ENCODE assay signal across 6 mouse cellular contexts in the genomic region with DNA sequence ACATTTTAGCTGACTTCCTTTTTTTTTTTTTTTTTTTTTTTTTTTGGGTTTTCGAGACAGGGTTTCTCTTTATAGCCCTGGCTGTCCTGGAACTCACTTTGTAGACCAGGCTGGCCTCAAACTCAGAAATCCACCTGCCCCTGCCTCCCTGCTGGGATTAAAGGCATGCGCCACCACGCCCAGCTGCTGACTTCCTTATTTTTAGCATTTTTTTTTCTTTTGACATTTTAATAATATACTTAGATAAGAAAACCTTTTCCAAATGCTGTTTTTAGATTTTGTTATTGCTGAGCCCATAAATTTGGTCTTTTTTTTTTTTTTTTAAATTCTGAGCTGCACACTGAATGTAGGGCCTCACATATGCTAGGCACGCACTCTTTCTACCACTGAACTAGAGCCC. TPM values are rescaled to one million over a fixed set of nuclear protein-coding genes. Genes with fewer than 3 reads are reported as not detected.
DNase-seq lines count a peak whose midpoint lies in the region; ATAC-seq and TF ChIP-seq lines count a peak whose summit lies in the region.
"Not testable (repeated sequence)": the region's sequence is repeated elsewhere in the genome, so short reads cannot be mapped to it uniquely, and the experiment has no call there.

No protein-coding gene starts in this region.

- H3K4me2 ChIP-seq in CH12.LX (ENCODE audit: insufficient read depth, low read depth, poor library complexity, severe bottlenecking): peak overlapping the region; percentile 73
- H3K4me2 ChIP-seq in heart, embryonic 13.5 days: peak overlapping the region; percentile 35
- H3K4me2 ChIP-seq in liver, embryonic 12.5 days: peak overlapping the region; percentile 80
- H3K4me2 ChIP-seq in liver, embryonic 15.5 days: peak overlapping the region; percentile 72

- not testable (repeated sequence) for H3K27me3 ChIP-seq in CH12.LX (replicated peaks); erythroblast, embryonic 14.5 days (ENCODE audit: control insufficient read depth); heart, embryonic 13.5 days (replicated peaks); liver, embryonic 12.5 days (replicated peaks); liver, embryonic 15.5 days

- peak overlapping the region; percentile 47 for H3K9ac ChIP-seq in CH12.LX (ENCODE audit: insufficient read depth, low read depth)
- H3K9ac ChIP-seq in heart, embryonic 13.5 days; liver, embryonic 15.5 days: not testable (repeated sequence)
- H3K9ac ChIP-seq in liver, embryonic 12.5 days: peak overlapping the region; percentile 41; the same call in 1 of the 2 replicates

- DNase-seq in CH12.LX (ENCODE audit: extremely low read depth): not testable (repeated sequence)

- dilution Hi-C loops in CH12.LX (cut with MboI; ENCODE audit: extremely low pct_ligation_motif_present, extremely low pct_unique_long_range_greater_than_20kb, low sequenced_read_pairs): not testable (repeated sequence)

- not testable (repeated sequence) for ATAC-seq in heart, embryonic 13.5 days (ENCODE audit: extremely low read depth, insufficient number of reproducible peaks, low FRiP score, low TSS enrichment); liver, embryonic 12.5 days; liver, embryonic 15.5 days (ENCODE audit: insufficient read depth)

- H3K79me2 ChIP-seq in CH12.LX (replicated peaks; ENCODE audit: control insufficient read depth, extremely low read depth, insufficient read depth, poor library complexity, severe bottlenecking): peaks cover 79% of the 10 kb centered on the region

- 0 out of 2 replicates have a peak overlapping the region, but pooled peaks have one; percentile 3 for H3K27ac ChIP-seq in CH12.LX (ENCODE audit: insufficient read depth, low read depth)
- H3K27ac ChIP-seq in heart, embryonic 13.5 days (replicated peaks): not testable (repeated sequence)
- peak overlapping the region; percentile 74 for H3K27ac ChIP-seq in liver, embryonic 12.5 days
- H3K27ac ChIP-seq in liver, embryonic 15.5 days (replicated peaks): peak overlapping the region; percentile 53; the same call in 1 of the 2 replicates
- peak overlapping the region; percentile 45; the same call in 1 of the 2 replicates for H3K27ac ChIP-seq in olfactory bulb, adult 2 months (ENCODE audit: insufficient read depth, low read depth, low read length)

- 74% methylated on average over 4 of the region's 4 CpGs for WGBS in heart, embryonic 13.5 days
- 72% methylated on average over 4 of the region's 4 CpGs for WGBS in liver, embryonic 12.5 days (ENCODE audit: insufficient replicate concordance)
- 59% methylated on average over 4 of the region's 4 CpGs for WGBS in liver, embryonic 15.5 days (ENCODE audit: insufficient replicate concordance)
- WGBS in olfactory bulb, adult 2 months: 56% methylated on average over 4 of the region's 4 CpGs

- TF ChIP-seq CTCF in CH12.LX (conservative IDR thresholded peaks at IDR 0.05 in 1 of 2, IDR thresholded peaks at IDR 0.05 in 1 of 2; ENCODE audit: low read depth in 2 of 2, low read length in 2 of 2); olfactory bulb, adult 2 months (IDR thresholded peaks at IDR 0.05; ENCODE audit: insufficient read depth, low read depth, low read length): not testable (repeated sequence)

- TF ChIP-seq EP300 in CH12.LX (IDR thresholded peaks at IDR 0.05; ENCODE audit: low read length): not testable (repeated sequence)

- in situ Hi-C loops in CH12.LX (cut with MboI; ENCODE audit: low pct_ligation_motif_present, low pct_unique_long_range_greater_than_20kb, low sequenced_read_pairs): loop anchor here (25.0 kb wide), 1 partner anchor 474 kb away; no protein-coding TSS in a partner anchor

- not testable (repeated sequence) for H3K4me3 ChIP-seq in CH12.LX (replicated peaks in 1 of 3; ENCODE audit: low read depth in 2 of 3, low read length in 2 of 3, poor library complexity in 1 of 3); heart, embryonic 13.5 days; olfactory bulb, adult 2 months (ENCODE audit: insufficient read depth, low read depth, low read length)
- peak overlapping the region; percentile 47 for H3K4me3 ChIP-seq in erythroblast, embryonic 14.5 days (replicated peaks)
- H3K4me3 ChIP-seq in liver, embryonic 12.5 days: peak overlapping the region; percentile 36
- H3K4me3 ChIP-seq in liver, embryonic 15.5 days (replicated peaks): peak overlapping the region; percentile 21

- TF ChIP-seq RAD21 in CH12.LX (IDR thresholded peaks at IDR 0.05; ENCODE audit: low read depth, low read length): not testable (repeated sequence)

- not testable (repeated sequence) for H3K36me3 ChIP-seq in CH12.LX (replicated peaks in 1 of 2; ENCODE audit: control insufficient read depth in 1 of 2, insufficient read depth in 1 of 2, low read length in 1 of 2); heart, embryonic 13.5 days
- H3K36me3 ChIP-seq in erythroblast, embryonic 14.5 days (ENCODE audit: control insufficient read depth): peaks cover 81% of the 10 kb centered on the region
- peaks cover 48% of the 10 kb centered on the region for H3K36me3 ChIP-seq in liver, embryonic 12.5 days
- peaks cover 23% of the 10 kb centered on the region for H3K36me3 ChIP-seq in liver, embryonic 15.5 days (replicated peaks)

- not testable (repeated sequence) for H3K9me3 ChIP-seq in CH12.LX (replicated peaks; ENCODE audit: low read length); erythroblast, embryonic 14.5 days (ENCODE audit: control insufficient read depth, low read length); heart, embryonic 13.5 days; liver, embryonic 12.5 days (replicated peaks); liver, embryonic 15.5 days (replicated peaks)

- H3K4me1 ChIP-seq in CH12.LX (ENCODE audit: control insufficient read depth in 1 of 2, insufficient read depth in 2 of 2): peaks cover 6 to 41% of the 10 kb centered on the region in 2 experiments
- H3K4me1 ChIP-seq in erythroblast, embryonic 14.5 days (ENCODE audit: control insufficient read depth): peaks cover 77% of the 10 kb centered on the region
- H3K4me1 ChIP-seq in heart, embryonic 13.5 days: peaks cover 19% of the 10 kb centered on the region
- peaks cover 75% of the 10 kb centered on the region for H3K4me1 ChIP-seq in liver, embryonic 12.5 days
- peaks cover 76% of the 10 kb centered on the region for H3K4me1 ChIP-seq in liver, embryonic 15.5 days (replicated peaks)
- not testable (repeated sequence) for H3K4me1 ChIP-seq in olfactory bulb, adult 2 months (ENCODE audit: control insufficient read depth, insufficient read depth, low read length)

- TF ChIP-seq POLR2A in CH12.LX (IDR thresholded peaks at IDR 0.05; ENCODE audit: low read depth, low read length); olfactory bulb, adult 2 months (IDR thresholded peaks at IDR 0.05; ENCODE audit: insufficient read depth, low read depth, low read length): not testable (repeated sequence)

TF ChIP-seq in CH12.LX, 34 proteins besides CTCF, POLR2A, EP300 and RAD21:
- TF ChIP-seq ELF1 (IDR thresholded peaks at IDR 0.05; ENCODE audit: low read depth, low read length): 0 out of 2 replicates have a peak, but pooled peaks have one; percentile 26
- TF ChIP-seq ZNF384 (IDR thresholded peaks at IDR 0.05; ENCODE audit: low read depth, low read length): peak; percentile 77
TF ChIP-seq in CH12.LX: peak in this region for 2; not testable (repeated sequence) for 32.

RNA-seq across cellular contexts. Expression of a gene that starts 5.0 kb away (rescaled TPM):
- total RNA-seq in CH12.LX (2012; rRNA removed): 44.4 and 63.4 TPM in 2 replicates
- total RNA-seq in CH12.LX (2014; rRNA removed): 50.9 and 51.3 TPM in 2 replicates
- 114 and 123 TPM in 2 replicates for polyA plus RNA-seq in CH12.LX (2012; ENCODE audit: insufficient read length, low read depth)
- polyA plus RNA-seq in erythroblast, embryonic 14.5 days (2012): 7.5 and 16.5 TPM in 2 replicates
- polyA plus RNA-seq in heart, embryonic 13.5 days (2015; fragmentation: Nextera tagmentation; extraction: Ambion mirVana): 4.6 and 4.8 TPM in 2 replicates
- 59.6 and 66.2 TPM in 2 replicates for polyA plus RNA-seq in liver, embryonic 12.5 days (2016; fragmentation: Nextera tagmentation; extraction: Ambion mirVana)
- 34.0 and 34.2 TPM in 2 replicates for polyA plus RNA-seq in liver, embryonic 15.5 days (2015; fragmentation: Nextera tagmentation; extraction: Ambion mirVana)
- not detected in 2 replicates for polyA plus RNA-seq in olfactory bulb, adult 2 months (2012; ENCODE audit: insufficient read depth, insufficient read length, low replicate concordance, missing spikeins)
